Mouse (Mus musculus) small intestine, adult 2 months (tissue): ENCODE measurements around the gene Pitpnb. TPM values are rescaled to one million over a fixed set of nuclear protein-coding genes. Genes with fewer than 3 reads are reported as not detected.

Experiments
- H3K27ac ChIP-seq: fragments of 200-500 bp; 2 replicates; pipeline ENCODE4 v1.5.1; 2012; ENCODE audit warnings: low read depth, low read length, control low read depth, inconsistent platforms; ENCODE audit not compliant: insufficient read depth
- H3K27me3 ChIP-seq: fragments of 200-500 bp; 2 replicates; pipeline ENCODE4 v1.6.1; 2012; ENCODE audit warnings: mild to moderate bottlenecking, moderate library complexity, low read length, inconsistent platforms; ENCODE audit not compliant: control insufficient read depth, insufficient read depth
- H3K36me3 ChIP-seq: fragments of 200-500 bp; 2 replicates; pipeline ENCODE4 v1.6.1; 2012; ENCODE audit warnings: mild to moderate bottlenecking, low read length, control low read depth, inconsistent platforms; ENCODE audit not compliant: control insufficient read depth, insufficient read depth
- H3K4me1 ChIP-seq: fragments of 200-500 bp; 2 replicates; pipeline ENCODE4 v1.6.1; 2012; ENCODE audit warnings: low read length, inconsistent platforms, mixed read lengths; ENCODE audit not compliant: control insufficient read depth, insufficient read depth, insufficient read length
- H3K4me3 ChIP-seq: fragments of 200-500 bp; 2 replicates; pipeline ENCODE4 v1.5.1; 2012; ENCODE audit warnings: low read depth, mild to moderate bottlenecking, control low read depth, inconsistent platforms, low read length, moderate library complexity
- CTCF ChIP-seq: fragments of 200-500 bp; IDR thresholded peaks from 2 replicates; pipeline ENCODE4 v1.5.1; 2012; ENCODE audit warnings: low read depth, mild to moderate bottlenecking, control low read depth, inconsistent platforms, low read length, moderate library complexity, mixed read lengths; ENCODE audit not compliant: insufficient replicate concordance, insufficient read length; ENCODE audit errors: extremely low read depth
- POLR2A ChIP-seq: fragments of 200-500 bp; IDR thresholded peaks from 2 replicates; pipeline ENCODE4 v1.6.1; 2012; ENCODE audit warnings: low read depth, mild to moderate bottlenecking, control low read depth, inconsistent platforms, low read length, moderate library complexity
- WGBS: fragments of 180-500 bp; shearing (Covaris S2); methylation state at CpG from one replicate; pipeline ENCODE4 v1.1.7; 2018; 5-methylcytosine and 5-hydroxymethylcytosine counted together
- polyA plus RNA-seq: library from polyadenylated mRNA; depleted of rRNA; stranded (reverse); fragments of >200 nt; gene quantifications from 2 replicates; pipeline ENCODE4 v1.2.3, GENCODE M21; 2012

The Pitpnb gene
- polyA plus RNA-seq, 1 experiment = 44.5 TPM

- no peak overlapping the region for H3K27ac ChIP-seq
- H3K27me3 ChIP-seq = peaks cover 14% of the 10 kb centered on the region; the same call in 1 of the 2 replicates
- 80% methylated on average over 4 of the region's 4 CpGs for WGBS
- H3K4me3 ChIP-seq = no peak overlapping the region
- H3K36me3 ChIP-seq = no peaks in the 10 kb centered on the region
- H3K4me1 ChIP-seq = no peaks in the 10 kb centered on the region
- TF ChIP-seq CTCF (no peak), POLR2A (no peak)
These were observed 93.1 kb downstream of the Pitpnb start for GRCm38 (mm10) chr5:111423616-111424015.

GRCm38 (mm10) chr5:111425813-111426212, 95.2 kb downstream of the Pitpnb start:
- WGBS = 67% methylated on average over 9 of the region's 9 CpGs
- H3K4me1 ChIP-seq = no peaks in the 10 kb centered on the region
- H3K27me3 ChIP-seq = no peaks in the 10 kb centered on the region

GRCm38 (mm10) chr5:111426249-111426648, 95.7 kb downstream of the Pitpnb start:
- no peaks in the 10 kb centered on the region for H3K36me3 ChIP-seq
- TF ChIP-seq CTCF = no peak
- TF ChIP-seq POLR2A = no peak
- WGBS = 77% methylated on average over 5 of the region's 5 CpGs
- H3K27me3 ChIP-seq = no peaks in the 10 kb centered on the region
- H3K4me3 ChIP-seq = no peak overlapping the region
- no peaks in the 10 kb centered on the region for H3K4me1 ChIP-seq
- H3K27ac ChIP-seq = no peak overlapping the region

More at GRCm38 (mm10) chr5:111425813-111426212, 95.2 kb downstream of the Pitpnb start:
- TF ChIP-seq POLR2A (no peak), CTCF (no peak)
- no peak overlapping the region for H3K4me3 ChIP-seq
- H3K36me3 ChIP-seq = no peaks in the 10 kb centered on the region
- no peak overlapping the region for H3K27ac ChIP-seq

GRCm38 (mm10) chr5:111428882-111429281, 98.3 kb downstream of the Pitpnb start:
- Histone ChIP-seq H3K27me3 (no peaks in the 10 kb centered on the region), H3K4me3 (no peak overlapping the region), H3K27ac (no peak overlapping the region), H3K36me3 (no peaks in the 10 kb centered on the region), H3K4me1 (no peaks in the 10 kb centered on the region)
- no peak for TF ChIP-seq CTCF
- TF ChIP-seq POLR2A = no peak
- 82% methylated on average over 6 of the region's 6 CpGs for WGBS

GRCm38 (mm10) chr5:111429726-111430125, 99.2 kb downstream of the Pitpnb start:
- TF ChIP-seq POLR2A (no peak), CTCF (no peak)
- Histone ChIP-seq H3K4me1 (no peaks in the 10 kb centered on the region), H3K27me3 (no peaks in the 10 kb centered on the region), H3K27ac (no peak overlapping the region), H3K4me3 (no peak overlapping the region), H3K36me3 (no peaks in the 10 kb centered on the region)
- WGBS = 61% methylated on average over 7 of the region's 7 CpGs

DNA sequence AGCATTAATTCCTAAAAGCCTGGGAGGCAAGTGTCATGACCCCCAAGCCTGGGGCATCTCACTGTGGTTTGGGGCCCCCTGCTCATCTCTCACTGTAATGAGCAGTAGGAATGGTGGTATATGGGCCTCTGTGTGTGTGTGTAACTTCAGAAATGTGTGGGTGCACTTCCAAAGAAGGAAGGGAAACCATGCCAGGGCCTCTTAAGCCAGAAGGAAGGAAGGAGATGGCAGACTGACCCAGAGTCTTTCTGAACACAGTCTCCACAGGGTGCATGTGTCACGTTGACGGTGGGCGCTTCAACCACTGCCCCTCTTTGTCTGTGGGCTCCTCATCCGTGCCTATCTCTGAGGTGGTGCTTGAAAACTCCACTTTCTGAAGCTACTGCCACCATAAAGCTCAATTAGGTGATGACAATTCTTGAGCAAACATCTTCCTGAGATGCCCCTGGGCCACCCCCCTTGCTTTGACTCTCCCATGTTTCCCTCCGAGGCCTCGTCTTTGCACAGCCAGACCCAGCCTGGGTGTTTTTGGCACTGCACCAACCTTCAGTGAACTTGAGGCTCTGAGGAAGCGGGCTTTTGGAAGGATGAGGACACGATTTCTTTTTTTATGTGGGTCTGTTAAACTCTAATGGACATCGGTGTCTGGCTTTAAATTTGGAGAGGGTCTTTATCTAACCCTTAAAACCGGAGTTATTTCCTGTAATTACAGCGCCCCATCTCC, 100.6 kb downstream of the Pitpnb start:
- H3K27me3 ChIP-seq = no peaks in the 10 kb centered on the region
- TF ChIP-seq POLR2A (no peak), CTCF (no peak)
- 71% methylated on average over 11 of the region's 11 CpGs for WGBS

DNA sequence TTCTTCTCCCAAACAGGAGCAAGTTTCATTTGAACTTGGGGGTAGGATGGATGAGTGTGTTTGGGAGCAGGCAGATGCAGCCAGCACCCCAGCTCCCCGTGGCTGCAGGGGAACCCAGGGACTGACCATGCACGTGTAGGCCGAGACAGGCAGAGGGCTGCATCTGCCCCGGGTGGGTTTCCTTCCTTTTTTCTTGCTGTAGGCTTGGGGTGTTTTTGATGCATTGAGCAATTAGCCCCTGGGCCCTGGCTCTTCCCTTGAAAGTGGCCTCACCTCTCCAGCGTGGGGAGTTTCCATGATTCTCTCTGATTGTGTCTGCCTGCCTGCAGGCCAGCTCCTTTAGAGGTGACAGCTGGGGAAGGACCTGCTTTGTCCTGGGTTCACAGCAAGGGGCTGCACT, 102.3 kb downstream of the Pitpnb start:
- WGBS = 70% methylated on average over 5 of the region's 5 CpGs
- Histone ChIP-seq H3K27ac (no peak overlapping the region), H3K36me3 (no peaks in the 10 kb centered on the region), H3K4me1 (no peaks in the 10 kb centered on the region), H3K27me3 (no peaks in the 10 kb centered on the region), H3K4me3 (no peak overlapping the region)
- no peak for TF ChIP-seq POLR2A
- TF ChIP-seq CTCF = no peak

More for the DNA sequence above, 100.6 kb downstream of the Pitpnb start:
- no peak overlapping the region for H3K27ac ChIP-seq
- no peaks in the 10 kb centered on the region for H3K4me1 ChIP-seq
- H3K4me3 ChIP-seq = no peak overlapping the region
- no peaks in the 10 kb centered on the region for H3K36me3 ChIP-seq
